Mouse (Mus musculus): Measurements from ENCODE around the gene Ube2k. TPM values are rescaled to one million over a fixed set of nuclear protein-coding genes. Genes with fewer than 3 reads are reported as not detected.
A peak's percentile ranks its signal among the peaks of the same experiment; 100 is the strongest.

The Ube2k gene
- polyA plus RNA-seq, 1 experiment from 2014 or later = 204 TPM

DNA sequence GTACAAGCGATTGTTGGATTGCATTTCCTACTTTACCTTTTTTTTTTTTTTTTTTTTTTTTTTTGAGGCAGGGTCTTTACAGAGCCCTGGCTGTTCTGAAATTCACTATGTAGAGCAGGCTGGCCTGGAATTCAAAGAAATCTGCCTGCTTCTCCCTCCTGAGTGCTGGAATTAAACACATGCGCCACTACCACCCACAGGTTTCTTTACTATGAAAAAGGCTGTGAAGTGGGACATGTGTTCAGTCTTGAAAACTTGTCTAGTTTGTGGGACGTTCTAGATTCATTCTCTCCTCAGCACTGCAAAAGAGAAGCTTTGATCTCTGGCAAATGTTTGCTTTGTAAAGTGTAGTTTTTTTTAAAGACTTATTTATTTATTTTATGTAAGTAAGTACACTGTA is 4.9 kb downstream of the Ube2k start:
- Histone ChIP-seq H3K9me3 (no peaks in the 10 kb centered on the region), H3K36me3 (0 out of 2 replicates have a peak, but pooled peaks cover 2% of the 10 kb centered on the region), H3K4me2 (no peak overlapping the region), H3K4me3 (no peak overlapping the region), H3K27ac (replicated peaks) (no peak overlapping the region), H3K9ac (no peak overlapping the region), H3K4me1 (replicated peaks) (peaks cover 30% of the 10 kb centered on the region), H3K27me3 (no peaks in the 10 kb centered on the region)
- WGBS = 85% methylated on average over 3 of the region's 3 CpGs
- ATAC-seq (ENCODE audit: low read depth) = no peak

DNA sequence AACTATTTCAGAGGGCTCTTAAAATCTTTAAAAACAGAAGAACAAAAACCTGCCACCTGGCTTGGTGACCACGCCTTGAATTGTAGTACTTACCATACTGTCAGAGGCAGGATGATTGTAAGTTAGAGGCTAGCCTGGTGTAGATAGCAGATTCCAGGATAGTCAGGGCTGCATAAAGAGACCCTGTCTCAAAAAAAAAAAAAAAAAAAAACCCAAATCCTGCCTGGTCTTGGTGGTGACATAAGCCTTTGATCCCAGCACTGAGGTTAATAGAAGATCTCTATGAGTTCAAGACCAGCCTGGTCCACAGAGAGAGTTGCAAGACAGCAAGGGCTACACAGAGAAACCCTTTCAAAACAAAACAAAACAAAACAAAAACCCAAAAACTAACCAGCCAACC is 6.5 kb downstream of the Ube2k start:
- no peak overlapping the region for H3K4me2 ChIP-seq
- 97% methylated on average over 1 of the region's 1 CpGs for WGBS
- no peak overlapping the region for H3K27ac ChIP-seq (replicated peaks)
- H3K4me3 ChIP-seq = no peak overlapping the region
- no peaks in the 10 kb centered on the region for H3K9me3 ChIP-seq
- ATAC-seq (ENCODE audit: low read depth) = no peak
- H3K27me3 ChIP-seq = no peaks in the 10 kb centered on the region
- H3K4me1 ChIP-seq (replicated peaks) = peaks cover 27% of the 10 kb centered on the region
- 0 out of 2 replicates have a peak, but pooled peaks cover 2% of the 10 kb centered on the region for H3K36me3 ChIP-seq
- no peak overlapping the region for H3K9ac ChIP-seq

- ATAC-seq (ENCODE audit: low read depth) = no peak
- WGBS = 88% methylated on average over 2 of the region's 2 CpGs
- no peak overlapping the region for H3K4me2 ChIP-seq
- peaks cover 19% of the 10 kb centered on the region for H3K4me1 ChIP-seq (replicated peaks)
- H3K9ac ChIP-seq = no peak overlapping the region
- H3K27ac ChIP-seq (replicated peaks) = no peak overlapping the region
- no peaks in the 10 kb centered on the region for H3K9me3 ChIP-seq
- H3K27me3 ChIP-seq = no peaks in the 10 kb centered on the region
- H3K36me3 ChIP-seq = 0 out of 2 replicates have a peak, but pooled peaks cover 2% of the 10 kb centered on the region
- no peak overlapping the region for H3K4me3 ChIP-seq
Observed at GRCm38 (mm10) chr5:65544616-65545015, 7.6 kb downstream of the Ube2k start.

DNA sequence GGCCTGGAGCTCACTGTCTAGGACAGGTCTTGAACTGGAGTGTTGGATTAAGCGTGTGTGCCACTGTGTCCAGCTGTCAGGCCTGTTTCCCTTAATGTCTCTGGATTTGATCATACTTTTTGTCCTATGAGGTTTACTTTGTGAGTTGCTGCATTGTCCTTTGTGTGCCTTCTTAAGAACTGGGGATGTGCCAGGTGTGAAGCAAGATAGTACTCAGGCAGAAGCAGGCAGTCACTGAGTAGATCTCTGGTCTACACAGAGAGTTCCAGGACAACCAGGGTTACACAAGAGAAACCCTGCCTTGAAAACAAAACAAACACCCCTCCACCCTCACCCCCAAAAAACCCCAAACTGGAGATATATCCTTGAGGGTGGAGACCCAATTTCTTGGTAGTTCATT is 12.6 kb downstream of the Ube2k start:
- H3K36me3 ChIP-seq = 0 out of 2 replicates have a peak, but pooled peaks cover 2% of the 10 kb centered on the region
- 84% methylated on average over 1 of the region's 1 CpGs for WGBS
- H3K9me3 ChIP-seq = no peaks in the 10 kb centered on the region
- no peak overlapping the region for H3K9ac ChIP-seq
- H3K27me3 ChIP-seq = no peaks in the 10 kb centered on the region
- ATAC-seq (ENCODE audit: low read depth) = no peak
- H3K4me1 ChIP-seq (replicated peaks) = peaks cover 10% of the 10 kb centered on the region
- no peak overlapping the region for H3K4me3 ChIP-seq
- H3K4me2 ChIP-seq = no peak overlapping the region
- no peak overlapping the region for H3K27ac ChIP-seq (replicated peaks)

- H3K36me3 ChIP-seq = no peaks in the 10 kb centered on the region
- no peak overlapping the region for H3K27ac ChIP-seq (replicated peaks)
- no peaks in the 10 kb centered on the region for H3K27me3 ChIP-seq
- no peak overlapping the region for H3K9ac ChIP-seq
- H3K4me1 ChIP-seq (replicated peaks) = peaks cover 14% of the 10 kb centered on the region
- H3K4me2 ChIP-seq = no peak overlapping the region
- ATAC-seq (ENCODE audit: low read depth) = no peak
- H3K9me3 ChIP-seq = no peaks in the 10 kb centered on the region
- H3K4me3 ChIP-seq = no peak overlapping the region
Observed at GRCm38 (mm10) chr5:65557109-65557508, 20.1 kb downstream of the Ube2k start.

DNA sequence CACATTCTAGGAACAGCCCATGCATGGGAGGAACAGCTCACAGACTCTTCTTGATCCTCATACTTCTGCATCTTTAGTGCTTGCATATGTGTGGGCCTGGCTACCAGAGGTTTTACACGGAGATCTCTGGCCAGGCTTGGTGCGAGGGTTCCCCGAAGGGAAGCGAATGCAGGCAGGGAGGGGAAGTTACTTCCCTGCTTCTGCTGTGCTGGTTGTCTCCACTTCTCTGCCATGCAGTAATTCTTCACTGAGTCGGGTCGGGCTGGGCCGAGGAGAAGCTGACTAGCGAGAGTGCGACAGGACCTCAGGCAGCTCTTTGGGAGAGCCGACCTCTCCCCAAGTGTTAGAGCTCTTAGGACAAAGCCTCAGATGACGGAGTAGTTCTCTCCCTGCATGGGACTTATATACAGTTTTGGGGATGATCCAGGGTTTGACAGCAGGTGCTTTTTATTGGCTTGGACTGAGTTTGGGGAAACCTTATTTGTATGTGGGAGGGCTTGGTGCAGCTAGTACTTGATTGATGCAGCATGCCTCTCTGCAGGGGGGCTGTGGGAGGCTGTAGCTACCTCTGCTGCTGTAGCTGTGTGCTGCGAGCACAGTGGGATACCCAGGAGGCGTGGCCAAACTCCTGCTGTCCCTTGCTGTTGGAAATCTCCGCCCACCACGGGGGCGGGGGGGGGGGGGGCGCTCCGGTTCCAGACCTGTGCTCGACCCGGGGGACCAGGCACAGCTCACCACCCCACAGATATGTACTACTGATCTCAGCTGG is 24.3 kb downstream of the Ube2k start:
- H3K27me3 ChIP-seq = no peaks in the 10 kb centered on the region
- peak overlapping the region; percentile 38; the same call in 1 of the 2 replicates for H3K9ac ChIP-seq
- H3K27ac ChIP-seq (replicated peaks) = no peak overlapping the region; the same call in 1 of the 2 replicates
- peak overlapping the region; percentile 14; the same call in 1 of the 2 replicates for H3K4me2 ChIP-seq
- no peaks in the 10 kb centered on the region for H3K36me3 ChIP-seq
- ATAC-seq (ENCODE audit: low read depth) = peak; percentile 74
- 18% methylated on average over 20 of the region's 20 CpGs for WGBS
- H3K9me3 ChIP-seq = no peaks in the 10 kb centered on the region
- H3K4me1 ChIP-seq (replicated peaks) = peaks cover 14% of the 10 kb centered on the region
- no peak overlapping the region for H3K4me3 ChIP-seq

DNA sequence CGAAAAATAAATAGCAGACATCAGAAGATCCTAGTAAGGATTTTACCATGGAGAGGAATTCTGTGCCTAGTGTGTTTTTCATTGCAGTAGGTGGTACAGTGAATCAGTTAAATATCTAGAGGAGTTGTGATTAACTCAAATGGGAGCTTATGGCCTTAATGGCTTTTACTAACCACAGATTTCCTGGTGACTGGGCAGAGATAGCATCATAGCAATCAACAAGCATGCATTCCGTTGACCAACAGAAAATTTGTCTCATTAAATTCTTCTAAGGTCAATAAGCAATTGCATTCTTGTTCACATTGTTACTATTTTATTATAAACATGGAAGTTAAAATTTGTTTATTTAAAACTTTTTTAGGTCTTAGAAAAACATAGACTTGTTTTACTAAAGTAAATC is 28.5 kb downstream of the Ube2k start:
- H3K9me3 ChIP-seq = no peaks in the 10 kb centered on the region
- no peaks in the 10 kb centered on the region for H3K27me3 ChIP-seq
- H3K4me2 ChIP-seq = no peak overlapping the region
- H3K4me1 ChIP-seq (replicated peaks) = peaks cover 14% of the 10 kb centered on the region
- peaks cover 14% of the 10 kb centered on the region; the same call in 1 of the 2 replicates for H3K36me3 ChIP-seq
- H3K4me3 ChIP-seq = no peak overlapping the region
- no peak for ATAC-seq (ENCODE audit: low read depth)
- WGBS = 82% methylated on average over 2 of the region's 2 CpGs
- no peak overlapping the region for H3K27ac ChIP-seq (replicated peaks)
- no peak overlapping the region for H3K9ac ChIP-seq

GRCm38 (mm10) chr5:65574876-65575275 is 37.8 kb downstream of the Ube2k start:
- peaks cover 17% of the 10 kb centered on the region for H3K36me3 ChIP-seq
- H3K4me1 ChIP-seq (replicated peaks) = no peaks in the 10 kb centered on the region
- H3K4me2 ChIP-seq = no peak overlapping the region
- H3K27me3 ChIP-seq = no peaks in the 10 kb centered on the region
- ATAC-seq (ENCODE audit: low read depth) = no peak
- no peak overlapping the region for H3K27ac ChIP-seq (replicated peaks)
- no peak overlapping the region for H3K9ac ChIP-seq
- no peaks in the 10 kb centered on the region for H3K9me3 ChIP-seq
- H3K4me3 ChIP-seq = no peak overlapping the region
- 83% methylated on average over 2 of the region's 2 CpGs for WGBS

DNA sequence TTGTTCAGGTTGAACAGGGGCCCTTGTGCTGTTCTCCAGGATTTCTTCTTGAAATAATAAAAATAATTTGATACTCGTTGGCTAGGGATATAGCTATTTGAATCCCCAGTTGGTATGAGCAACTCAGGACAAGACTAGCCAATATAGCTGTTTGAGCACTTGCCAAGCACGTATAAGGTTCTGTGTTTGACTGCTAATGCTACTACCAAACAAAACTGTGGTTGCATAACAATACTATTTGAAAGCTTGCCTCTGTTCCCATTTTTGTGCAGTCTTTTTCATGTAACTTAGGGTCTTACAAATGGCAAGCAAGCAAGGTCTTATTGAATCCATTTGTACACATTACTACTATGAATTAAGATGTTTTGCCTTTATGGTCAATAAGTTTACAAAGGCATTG is 38.9 kb downstream of the Ube2k start:
- H3K27me3 ChIP-seq = no peaks in the 10 kb centered on the region
- no peak overlapping the region for H3K4me2 ChIP-seq
- H3K36me3 ChIP-seq = peaks cover 10% of the 10 kb centered on the region
- no peak for ATAC-seq (ENCODE audit: low read depth)
- no peak overlapping the region for H3K4me3 ChIP-seq
- no peaks in the 10 kb centered on the region for H3K9me3 ChIP-seq
- H3K9ac ChIP-seq = no peak overlapping the region
- H3K4me1 ChIP-seq (replicated peaks) = no peaks in the 10 kb centered on the region
- 87% methylated on average over 2 of the region's 2 CpGs for WGBS
- H3K27ac ChIP-seq (replicated peaks) = no peak overlapping the region

DNA sequence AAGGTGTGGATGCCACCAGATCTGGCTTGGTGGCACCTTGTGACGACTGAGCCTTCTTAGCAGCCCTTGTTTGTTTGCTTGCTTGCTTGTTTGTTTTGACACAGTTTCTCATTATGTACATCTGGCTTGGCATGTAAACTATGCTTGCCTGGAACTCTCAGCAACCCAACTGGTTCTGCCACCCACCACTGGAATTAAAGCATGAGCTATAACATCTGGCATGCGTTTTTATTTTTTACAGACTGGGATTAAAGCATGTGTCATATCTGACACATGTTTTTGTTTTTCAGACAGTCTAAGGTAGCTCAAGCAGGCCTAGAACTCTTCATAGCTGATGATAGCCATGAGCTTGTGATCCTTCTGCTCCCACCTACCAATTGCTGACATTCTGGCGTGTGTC is 41.5 kb downstream of the Ube2k start:
- no peak for ATAC-seq (ENCODE audit: low read depth)
- H3K36me3 ChIP-seq = peaks cover 5% of the 10 kb centered on the region; the same call in 1 of the 2 replicates
- H3K27me3 ChIP-seq = no peaks in the 10 kb centered on the region
- WGBS = 93% methylated on average over 3 of the region's 3 CpGs
- H3K9me3 ChIP-seq = no peaks in the 10 kb centered on the region
- H3K9ac ChIP-seq = no peak overlapping the region
- H3K4me1 ChIP-seq (replicated peaks) = no peaks in the 10 kb centered on the region
- no peak overlapping the region for H3K27ac ChIP-seq (replicated peaks)
- H3K4me3 ChIP-seq = no peak overlapping the region
- H3K4me2 ChIP-seq = no peak overlapping the region

- Histone ChIP-seq H3K4me1 (replicated peaks) (no peaks in the 10 kb centered on the region), H3K27ac (replicated peaks) (no peak overlapping the region), H3K4me2 (no peak overlapping the region), H3K9ac (no peak overlapping the region), H3K4me3 (no peak overlapping the region), H3K27me3 (no peaks in the 10 kb centered on the region), H3K9me3 (no peaks in the 10 kb centered on the region), H3K36me3 (peaks cover 24% of the 10 kb centered on the region)
- WGBS = 86% methylated on average over 5 of the region's 5 CpGs
- ATAC-seq (ENCODE audit: low read depth) = no peak
Observed at GRCm38 (mm10) chr5:65586291-65586690, 49.3 kb downstream of the Ube2k start.

GRCm38 (mm10) chr5:65590199-65590598 is 53.2 kb downstream of the Ube2k start:
- H3K9me3 ChIP-seq = no peaks in the 10 kb centered on the region
- no peak for ATAC-seq (ENCODE audit: low read depth)
- H3K27ac ChIP-seq (replicated peaks) = no peak overlapping the region
- no peaks in the 10 kb centered on the region for H3K4me1 ChIP-seq (replicated peaks)
- H3K4me2 ChIP-seq = no peak overlapping the region
- no peaks in the 10 kb centered on the region for H3K27me3 ChIP-seq
- no peak overlapping the region for H3K9ac ChIP-seq
- WGBS = 95% methylated on average over 1 of the region's 1 CpGs
- peaks cover 29% of the 10 kb centered on the region for H3K36me3 ChIP-seq
- no peak overlapping the region for H3K4me3 ChIP-seq

DNA sequence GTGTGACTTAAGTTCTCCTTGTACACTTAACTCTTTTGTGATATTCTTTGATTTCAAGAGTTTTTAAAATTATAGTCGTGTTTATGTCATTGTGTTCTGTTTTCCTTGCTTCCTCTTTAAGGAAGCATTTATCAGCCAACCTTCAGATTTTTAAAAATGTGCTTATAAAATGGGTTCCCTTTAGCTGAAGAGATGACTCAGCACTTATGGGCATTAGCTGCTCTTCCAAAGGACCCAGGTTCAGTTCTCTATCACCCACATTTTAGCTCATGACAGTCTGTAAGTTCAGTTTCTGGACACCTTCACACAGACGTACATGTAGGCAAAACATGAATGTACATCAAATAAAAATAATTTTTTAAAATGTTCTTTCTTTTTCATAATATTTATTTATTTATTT is 55.4 kb downstream of the Ube2k start:
- peaks cover 26% of the 10 kb centered on the region for H3K36me3 ChIP-seq
- no peaks in the 10 kb centered on the region for H3K4me1 ChIP-seq (replicated peaks)
- H3K9ac ChIP-seq = no peak overlapping the region
- 91% methylated on average over 2 of the region's 2 CpGs for WGBS
- no peak overlapping the region for H3K27ac ChIP-seq (replicated peaks)
- no peak overlapping the region for H3K4me2 ChIP-seq
- H3K9me3 ChIP-seq = no peaks in the 10 kb centered on the region
- H3K27me3 ChIP-seq = no peaks in the 10 kb centered on the region
- no peak overlapping the region for H3K4me3 ChIP-seq
- no peak for ATAC-seq (ENCODE audit: low read depth)

Measured in neural tube, embryonic 13.5 days (tissue).